Mouse (Mus musculus): ENCODE data around the gene Myzap.
A peak's percentile ranks its signal among the peaks of the same experiment; 100 is the strongest.

Myzap gene

GRCm38 (mm10) chr9:71478596-71478995 is 113.6 kb downstream of the Myzap start:
- DNase-seq, result no peak

DNA sequence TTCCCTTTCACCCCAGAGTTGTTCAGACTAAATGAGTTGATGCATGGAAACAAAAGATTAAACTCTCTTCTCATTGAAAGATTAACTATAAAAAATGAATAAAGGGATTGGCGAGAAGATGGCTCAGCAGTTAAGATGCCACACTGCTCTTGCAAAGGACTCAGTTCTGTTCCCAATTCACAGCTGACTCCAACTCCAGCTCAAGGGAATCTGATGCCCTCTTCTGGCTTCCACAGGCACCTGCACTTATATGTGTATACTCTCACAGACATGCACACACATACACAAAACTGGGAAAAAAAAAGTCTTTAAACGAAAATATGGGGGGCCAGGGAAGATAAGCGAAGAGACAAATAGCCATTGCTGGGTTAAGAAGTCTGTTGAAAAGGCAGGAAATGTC is 115.6 kb downstream of the Myzap start:
- DNase-seq, result no peak

- no peak for DNase-seq
These were observed 116.6 kb downstream of the Myzap start for GRCm38 (mm10) chr9:71475536-71475935.

DNA sequence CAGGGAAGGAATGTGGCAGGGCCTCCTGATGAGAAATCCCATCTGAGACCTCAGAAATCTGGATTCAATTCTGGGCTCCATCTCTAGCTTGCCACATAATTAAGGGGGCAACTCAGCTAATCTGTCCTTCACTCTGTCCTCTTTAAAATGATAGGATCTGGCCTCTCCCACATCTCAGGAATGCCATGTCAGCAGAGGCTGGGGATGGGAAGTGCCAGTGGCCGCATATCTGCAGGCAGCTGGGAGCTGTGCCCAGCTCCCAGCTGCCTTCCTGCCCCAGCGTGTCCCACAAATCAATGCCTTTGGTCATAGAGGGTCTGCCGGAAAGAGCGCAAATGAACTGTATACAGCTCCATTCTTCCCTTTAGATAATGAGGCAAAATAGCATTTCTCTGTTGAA is 124.7 kb downstream of the Myzap start:
- DNase-seq, result no peak

DNA sequence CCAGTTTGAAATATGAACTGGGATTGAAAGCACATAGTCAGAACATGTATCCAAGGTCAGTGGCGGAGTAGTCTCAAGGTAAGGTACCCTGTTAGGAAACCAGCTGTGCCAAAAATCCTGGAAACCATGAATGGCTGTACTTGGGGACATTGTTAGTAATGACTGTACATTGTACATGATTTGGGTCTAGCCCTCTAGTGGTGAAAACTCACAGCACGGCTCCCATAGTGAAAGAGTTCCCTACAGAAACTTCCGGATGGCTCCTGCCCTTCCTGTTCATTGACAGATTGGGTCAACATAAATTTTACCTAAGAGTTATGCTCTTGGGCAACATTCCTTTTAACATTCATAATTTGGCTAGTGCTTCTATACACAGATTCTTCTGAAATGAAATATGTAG is 126.0 kb downstream of the Myzap start:
- DNase-seq, result peak; percentile 35

GRCm38 (mm10) chr9:71463072-71463667 is 129.0 kb downstream of the Myzap start:
- DNase-seq, result no peak

GRCm38 (mm10) chr9:71456738-71457137 is 135.4 kb downstream of the Myzap start:
- no peak for DNase-seq

Data from lung, postnatal 14 days (tissue).